Mouse (Mus musculus): ENCODE results near the gene Mettl13. TPM values are rescaled to one million over a fixed set of nuclear protein-coding genes. Genes with fewer than 3 reads are reported as not detected.

The Mettl13 gene
- total RNA-seq, 2 experiments from 2014 or later, result 12.0 to 15.6 TPM

DNA sequence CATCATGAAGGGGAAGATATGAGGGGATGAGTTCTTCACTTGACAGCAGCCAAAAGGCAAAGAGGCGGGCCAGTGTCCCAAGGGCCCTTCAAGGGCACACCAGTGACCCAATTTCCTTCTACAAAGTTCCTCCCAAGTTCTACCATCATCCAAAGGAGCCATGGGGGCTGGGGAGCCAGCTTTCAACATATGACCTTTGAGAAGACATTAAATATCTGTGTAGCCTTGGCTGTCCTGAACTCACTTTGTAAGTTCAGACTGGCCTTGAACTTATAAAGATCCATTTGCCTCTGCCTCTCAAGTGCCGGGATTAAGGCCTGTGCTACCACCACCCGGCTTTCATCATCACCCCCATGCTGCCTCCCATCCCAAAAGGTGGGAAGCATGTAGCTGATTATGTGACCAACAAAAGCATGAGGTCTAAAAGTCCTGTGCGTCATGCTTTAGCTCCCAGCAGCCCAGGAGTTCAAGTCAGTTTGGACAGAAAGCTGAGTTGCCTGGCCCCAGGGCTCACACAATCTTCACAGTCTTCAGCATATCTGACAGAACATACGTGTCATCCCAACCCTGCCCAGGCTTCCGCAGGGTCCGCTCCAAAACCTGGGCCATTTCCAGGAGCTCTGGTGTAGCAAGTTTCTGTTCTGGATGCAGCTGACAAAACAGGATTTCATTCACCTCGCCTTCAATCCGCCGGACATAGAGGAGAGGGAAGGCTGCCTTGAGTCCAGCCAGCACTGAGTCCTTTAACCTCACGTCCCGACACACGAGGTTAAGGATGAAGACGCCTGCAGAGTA, 14.4 kb downstream of the Mettl13 start:
- DNase-seq (ENCODE audit: low spot score in 2 of 2), result no peak

- DNase-seq (ENCODE audit: low spot score in 2 of 2), result no peak
Measured at GRCm38 (mm10) chr1:162532330-162532729, 16.0 kb downstream of the Mettl13 start.

DNA sequence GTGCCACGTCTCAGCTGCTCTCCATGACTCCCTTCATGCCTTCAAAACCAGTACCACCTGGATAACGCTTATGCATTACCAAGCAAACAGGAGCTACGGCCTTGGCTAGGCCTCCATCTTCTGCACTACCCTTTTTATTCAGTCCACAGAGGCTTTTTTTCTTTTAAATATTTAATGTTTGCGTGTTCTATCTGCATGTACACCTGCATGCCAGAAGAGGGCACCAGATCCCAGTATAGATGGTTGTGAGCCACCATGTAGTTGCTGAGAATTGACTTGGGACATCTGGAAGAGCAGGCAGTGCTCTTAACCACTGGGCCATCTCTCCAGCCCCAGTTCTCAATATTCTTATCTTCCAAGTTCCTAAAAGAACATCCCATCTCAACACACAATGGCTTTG, 16.8 kb downstream of the Mettl13 start:
- no peak for DNase-seq (ENCODE audit: low spot score in 2 of 2)

DNA sequence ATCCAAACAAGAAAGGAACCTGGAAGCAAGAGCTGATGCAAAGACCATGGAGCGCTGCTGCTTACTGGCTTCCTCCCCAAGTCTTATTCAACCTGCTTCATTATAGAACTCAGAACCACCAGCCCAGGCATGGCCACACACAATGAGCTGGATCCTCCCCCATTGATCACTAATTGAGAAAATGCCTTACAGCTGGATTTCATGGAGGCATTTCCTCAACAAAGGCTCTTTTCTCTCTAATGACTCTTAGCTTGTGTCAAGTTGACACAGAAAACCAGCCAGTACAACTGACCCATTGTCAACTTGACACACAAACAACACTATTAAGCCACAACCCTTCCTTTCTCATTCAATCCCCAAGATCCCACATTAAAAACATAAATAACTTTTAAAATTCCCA, 17.7 kb downstream of the Mettl13 start:
- no peak for DNase-seq (ENCODE audit: low spot score in 2 of 2)

DNA sequence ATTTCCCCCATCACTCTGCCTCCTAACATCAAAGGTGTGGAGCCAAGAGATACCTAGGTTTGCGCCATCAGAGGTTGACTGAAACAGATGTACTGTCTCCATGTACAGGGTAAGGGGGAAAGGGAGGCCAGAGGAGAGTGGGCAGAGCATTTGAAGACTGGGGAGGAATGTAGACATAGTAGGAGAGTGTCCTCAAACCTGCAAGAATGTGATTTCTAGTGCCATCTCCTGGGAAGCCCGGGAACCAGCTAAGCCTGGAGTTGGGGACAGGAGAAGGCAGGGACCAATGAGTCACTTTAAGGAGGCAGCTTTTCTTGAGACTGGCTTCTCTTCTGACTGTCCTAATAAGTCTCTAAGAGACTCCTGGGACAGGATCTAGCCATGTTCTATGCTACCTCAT, 18.7 kb downstream of the Mettl13 start:
- DNase-seq (ENCODE audit: low spot score in 2 of 2), result no peak

- DNase-seq (ENCODE audit: low spot score in 2 of 2), result no peak
Measured at GRCm38 (mm10) chr1:162515116-162515515, 33.2 kb downstream of the Mettl13 start.

DNA sequence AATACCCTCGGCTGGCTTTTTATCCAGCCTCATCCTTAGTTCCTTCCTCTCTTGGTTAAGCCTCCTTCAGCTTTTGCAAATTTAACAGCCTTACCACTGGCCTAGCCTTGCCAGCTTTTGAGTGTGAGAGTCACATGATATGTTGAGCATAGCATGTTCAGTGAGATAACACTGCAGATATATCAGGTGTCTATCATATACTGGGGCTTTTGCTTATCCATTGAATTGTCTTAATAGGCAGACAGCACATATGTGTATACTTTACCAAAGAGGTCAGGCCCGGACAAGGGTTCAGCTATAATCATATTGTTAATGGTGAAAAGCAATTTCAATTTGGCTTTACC, 38.4 kb downstream of the Mettl13 start:
- no peak for DNase-seq (ENCODE audit: low spot score in 2 of 2)

GRCm38 (mm10) chr1:162509329-162510012, 38.9 kb downstream of the Mettl13 start:
- no peak for DNase-seq (ENCODE audit: low spot score in 2 of 2)

GRCm38 (mm10) chr1:162508211-162509005, 39.9 kb downstream of the Mettl13 start:
- no peak for DNase-seq (ENCODE audit: low spot score in 2 of 2)

DNA sequence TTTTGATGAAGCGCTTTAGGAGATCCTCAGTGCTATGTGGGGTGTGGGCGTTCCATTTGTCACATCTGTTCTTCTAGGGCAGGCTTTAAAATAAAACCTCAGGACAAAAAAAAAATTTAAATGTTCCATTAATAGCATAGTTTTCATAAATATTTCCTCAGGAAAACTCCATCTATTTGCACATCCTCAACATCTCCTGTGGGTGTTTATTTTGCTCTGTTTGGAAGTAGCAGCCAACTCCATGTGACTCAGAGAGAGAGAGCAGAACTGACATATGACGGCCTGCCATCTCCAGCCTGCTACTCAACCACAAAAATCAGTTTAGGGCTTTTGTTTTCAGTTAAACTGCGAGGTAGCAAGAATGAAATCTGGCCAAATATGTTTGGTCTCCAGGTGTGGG, 41.8 kb downstream of the Mettl13 start:
- no peak for DNase-seq (ENCODE audit: low spot score in 2 of 2)

DNA sequence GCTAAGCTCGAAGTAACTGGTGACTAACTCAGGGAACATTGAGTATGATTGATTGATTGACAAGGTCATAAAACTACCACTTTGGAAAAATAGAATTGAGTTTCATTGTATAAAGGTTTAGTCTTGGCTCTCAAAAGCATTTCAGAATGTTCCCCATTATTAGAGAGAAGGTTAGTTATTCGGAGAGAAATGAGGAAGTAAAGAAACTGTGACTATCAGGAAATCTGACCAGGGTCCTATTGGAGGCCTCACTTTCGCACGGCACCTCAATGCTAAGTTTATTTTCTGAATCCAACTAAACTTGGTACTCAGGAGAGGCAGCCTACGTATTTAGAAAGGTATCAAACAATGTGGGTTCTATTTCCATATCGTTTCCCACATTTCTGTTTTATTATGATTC, 42.7 kb downstream of the Mettl13 start:
- no peak for DNase-seq (ENCODE audit: low spot score in 2 of 2)

Other genes with a start within 250 kb of the Mettl13 start
- gene Dnm3, start 70.5 kb downstream of the Mettl13 start, total RNA-seq (2021), result 10 to 100 TPM; 71.5 to 82.3 TPM
- 10 to 100 TPM; 80.3 to 83.1 TPM for gene Vamp4, start 22.0 kb upstream of the Mettl13 start, total RNA-seq (2021)
- gene Myoc, start 90.6 kb upstream of the Mettl13 start, total RNA-seq (2021), result 1 to 10 TPM; 7.8 to 9.7 TPM
- not detected for gene Myocos, start 109.7 kb upstream of the Mettl13 start, total RNA-seq (2021)
- 100 to 1,000 TPM; 183 to 205 TPM for gene Prrc2c, start 192.0 kb upstream of the Mettl13 start, total RNA-seq (2021)